Mouse (Mus musculus): ENCODE results near the gene Car2. TPM values are rescaled to one million over a fixed set of nuclear protein-coding genes. Genes with fewer than 3 reads are reported as not detected.

Gene Car2
- 25.6 and 31.4 TPM in 2 replicates for polyA plus RNA-seq (2012; rRNA removed)

DNA sequence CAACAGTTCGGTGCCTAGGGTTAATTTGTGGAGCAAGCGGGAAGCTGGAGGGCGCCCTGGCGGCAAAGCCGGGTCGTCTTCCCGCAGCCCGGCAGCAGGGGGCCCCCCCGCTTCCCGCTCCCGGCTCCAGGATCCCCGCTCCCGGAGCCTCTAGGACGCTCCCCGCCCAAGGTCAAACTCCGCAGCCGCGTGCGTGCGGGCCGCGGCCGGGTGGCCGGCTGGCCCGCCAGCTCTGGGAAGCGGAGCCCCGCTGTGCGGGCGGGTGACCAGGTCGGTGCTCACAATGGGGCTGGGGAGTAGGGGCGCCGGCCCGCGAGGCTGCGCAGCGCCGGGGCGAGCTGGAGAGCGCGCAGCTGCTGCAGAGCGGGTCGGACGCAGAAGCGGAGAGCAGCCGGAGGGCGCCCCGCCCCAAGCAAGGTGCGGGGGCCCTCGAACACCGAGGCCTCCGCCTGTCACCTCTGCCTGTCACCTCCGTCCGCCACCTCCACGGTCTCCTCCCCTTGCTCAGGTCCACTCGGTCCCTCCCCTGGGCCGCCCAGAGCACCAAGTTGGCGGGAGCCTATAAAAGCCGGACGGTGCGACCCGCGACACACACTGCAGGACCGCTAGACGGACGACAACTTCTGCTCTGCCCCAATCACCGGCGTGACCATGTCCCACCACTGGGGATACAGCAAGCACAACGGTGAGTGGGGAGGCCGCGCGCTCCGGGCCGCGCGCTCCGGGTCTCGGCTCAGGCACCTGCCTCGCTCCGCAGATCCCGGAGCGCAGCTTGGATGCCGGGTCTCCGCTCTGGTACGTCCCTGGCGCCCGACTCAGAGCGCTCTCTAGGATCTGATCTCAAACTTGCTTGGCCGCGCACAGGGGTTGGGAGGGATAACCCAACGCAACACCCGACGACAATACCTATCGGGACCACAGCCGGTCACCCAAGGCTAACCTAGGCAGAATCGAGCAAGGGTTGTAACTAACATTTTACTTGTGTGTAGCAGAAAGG lies at the start of gene Car2:
TSS of gene Car2 (plus strand) at position 172 of the 997 bp plus-strand sequence.

DNA sequence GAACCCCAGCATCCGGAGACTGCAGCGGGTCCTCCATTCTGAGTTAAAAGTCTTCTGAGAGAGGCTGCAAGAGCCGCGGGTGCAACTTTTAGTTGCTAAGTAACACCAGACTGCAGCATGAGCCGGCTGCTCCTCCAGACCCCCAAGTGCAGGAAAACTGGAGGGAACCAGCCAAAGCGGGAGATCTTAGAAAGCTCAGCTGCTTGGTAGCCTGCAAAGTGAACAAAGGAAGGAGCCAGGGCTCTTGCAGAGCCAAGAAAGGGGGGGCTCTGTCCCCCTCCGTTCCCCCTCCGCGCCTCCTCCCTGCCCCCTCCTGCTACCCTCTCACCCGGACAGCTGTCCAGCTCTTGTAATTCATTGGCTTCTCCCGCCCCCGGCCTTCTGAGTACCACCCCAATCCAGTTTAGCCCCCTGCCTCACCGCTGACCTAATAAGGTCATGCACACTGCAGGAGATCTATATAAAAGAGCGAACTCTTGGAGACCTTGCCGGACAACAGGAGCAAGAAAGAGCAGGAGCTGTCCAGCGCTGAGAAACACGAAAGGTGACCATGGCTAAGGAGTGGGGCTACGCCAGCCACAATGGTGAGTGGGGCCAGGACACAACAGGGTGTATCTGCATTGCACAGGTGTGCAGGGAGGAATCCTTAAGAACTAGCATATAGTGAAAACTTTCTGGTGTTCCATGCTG lies 22.9 kb upstream of the Car2 start, which contains the start of gene Car3:
TSS of gene Car3 (plus strand) at position 491 of the 690 bp plus-strand sequence.

Other genes with a start within 250 kb of the Car2 start
- gene Car13, start 244.5 kb upstream of the Car2 start, polyA plus RNA-seq (2012; rRNA removed): 1.6 and 2.0 TPM in 2 replicates
- 0.05 TPM in 1 of 2 replicates, not detected in the other for gene Car1, start 77.9 kb upstream of the Car2 start, polyA plus RNA-seq (2012; rRNA removed)
- 1.2 and 11.0 TPM in 2 replicates for gene Car3, start 22.8 kb upstream of the Car2 start, polyA plus RNA-seq (2012; rRNA removed)

All from central nervous system, embryonic 18 days (tissue).